In genomic region chr5:115928786-115929507, GRCm38 (mm10) we compare ENCODE assay signal across 10 mouse cellular contexts.
DNase-seq lines count a peak whose midpoint lies in the region; ATAC-seq and TF ChIP-seq lines count a peak whose summit lies in the region.
"Had no signal": no experiment of that assay in that cellular context is flagged by ENCODE, and none has a peak within 500 bp of the region (broad histone marks: within the 10 kb centered on the region; RNA-seq: fewer than 3 reads in every experiment).

No protein-coding gene starts in this region.

- no peak for ATAC-seq in liver, embryonic 14.5 days (ENCODE audit: insufficient read depth)
- ATAC-seq: forebrain, postnatal 0 days had no signal

- WGBS in cerebellum, adult 2 months: 70% methylated on average over 16 of the region's 16 CpGs
- WGBS in liver, embryonic 14.5 days (ENCODE audit: insufficient replicate concordance): 82% methylated on average over 16 of the region's 16 CpGs

- H3K4me2 ChIP-seq in liver, embryonic 14.5 days (ENCODE audit: low read depth): no peak overlapping the region

- peak; percentile 31; the same call in 1 of the 2 replicates for TF ChIP-seq CTCF in cerebellum, adult 2 months (IDR thresholded peaks at IDR 0.05; ENCODE audit: borderline replicate concordance, insufficient read depth, low read depth, low read length)
- peak; percentile 69 for TF ChIP-seq CTCF in liver, embryonic 14.5 days (IDR thresholded peaks at IDR 0.05; ENCODE audit: low read depth)

- H3K27me3 ChIP-seq in cerebellum, adult 2 months (ENCODE audit: control insufficient read depth, insufficient read depth, low read length): no peaks in the 10 kb centered on the region
- H3K27me3 ChIP-seq in liver, embryonic 14.5 days (ENCODE audit: control insufficient read depth, insufficient read depth, low read length): no peaks in the 10 kb centered on the region

- no peaks in the 10 kb centered on the region for H3K9me3 ChIP-seq in liver, embryonic 14.5 days (ENCODE audit: control insufficient read depth, low read length)

- intact Hi-C loops in left cerebral cortex, postnatal 25 days (cut with DNase I): no loop called here

- DNase-seq in cerebellum, adult 2 months: no peak
- DNase-seq in cerebellum, adult 11 months: no peak
- peak; percentile 50 for DNase-seq in left cerebral cortex, adult 18-20 months (ENCODE audit: low spot score in 2 of 2)
- DNase-seq in left cerebral cortex, adult 11 months (ENCODE audit: low spot score): no peak
- DNase-seq in adipocyte (ENCODE audit: low spot score): peak; percentile 3
- DNase-seq in liver, embryonic 14.5 days (ENCODE audit: low read depth in 3 of 3, low spot score in 3 of 3): no peak
- no peak for DNase-seq in left cerebral cortex, postnatal 25 days (ENCODE audit: low spot score in 2 of 2)
- DNase-seq in gastrocnemius, postnatal 10 days: no peak
- DNase-seq: B cell, adult 2 months; forebrain, postnatal 0 days had no signal

- no peak for TF ChIP-seq EP300 in liver, embryonic 14.5 days (IDR thresholded peaks at IDR 0.05; ENCODE audit: low read depth)

- no peak overlapping the region for H3K9ac ChIP-seq in liver, embryonic 14.5 days (replicated peaks)
- H3K9ac ChIP-seq: forebrain, postnatal 0 days had no signal

- no peak overlapping the region for H3K27ac ChIP-seq in cerebellum, adult 2 months (ENCODE audit: insufficient read depth, low read length)
- no peak overlapping the region for H3K27ac ChIP-seq in liver, embryonic 14.5 days

- TF ChIP-seq POLR2A in cerebellum, adult 2 months (IDR thresholded peaks at IDR 0.05; ENCODE audit: borderline replicate concordance, insufficient read depth, low read length): no peak

- H3K4me3 ChIP-seq in cerebellum, adult 2 months (replicated peaks; ENCODE audit: insufficient read depth, low read depth, low read length): no peak overlapping the region
- H3K4me3 ChIP-seq in liver, embryonic 14.5 days (ENCODE audit: insufficient read depth in 1 of 2, low read depth in 2 of 2, low read length in 2 of 2): no peak overlapping the region

- peaks cover 6% of the 10 kb centered on the region for H3K4me1 ChIP-seq in cerebellum, adult 2 months (ENCODE audit: control insufficient read depth, insufficient read depth, low read length)
- no peaks in the 10 kb centered on the region for H3K4me1 ChIP-seq in liver, embryonic 14.5 days (replicated peaks; ENCODE audit: control insufficient read depth in 2 of 2, insufficient read depth in 2 of 2, low read length in 1 of 2)

- H3K36me3 ChIP-seq in liver, embryonic 14.5 days (replicated peaks; ENCODE audit: control insufficient read depth, insufficient read depth, low read depth): peaks cover 63% of the 10 kb centered on the region

Comparison
In these comparisons a context has a peak if more than half of its experiments do, and no peak if none do; other contexts are left out.
1. DNase-seq: peak in left cerebral cortex, adult 18-20 months (2 of 2) and adipocyte (single experiment); none in cerebellum, adult 2 months (0 of 2), cerebellum, adult 11 months (single experiment), left cerebral cortex, adult 11 months (single experiment), liver, embryonic 14.5 days (0 of 3), left cerebral cortex, postnatal 25 days (0 of 2) and gastrocnemius, postnatal 10 days (single experiment).